In genomic region chr15:81784762-81785161, GRCm38 (mm10) we compare ENCODE assay signal across 9 mouse cellular contexts. TPM values are rescaled to one million over a fixed set of nuclear protein-coding genes. Genes with fewer than 3 reads are reported as not detected.
DNase-seq lines count a peak whose midpoint lies in the region; ATAC-seq and TF ChIP-seq lines count a peak whose summit lies in the region.
"Had no signal": no experiment of that assay in that cellular context is flagged by ENCODE, and none has a peak within 500 bp of the region (broad histone marks: within the 10 kb centered on the region; RNA-seq: fewer than 3 reads in every experiment).

No protein-coding gene starts in this region.

- no peak overlapping the region for H3K27ac ChIP-seq in heart, adult 2 months
- no peak overlapping the region for H3K27ac ChIP-seq in embryonic facial prominence, embryonic 11.5 days (replicated peaks; ENCODE audit: low read depth, low read length)
- H3K27ac ChIP-seq in forebrain, embryonic 10.5 days = no peak overlapping the region
- H3K27ac ChIP-seq: embryonic facial prominence, embryonic 12.5 days had no signal

- no peaks in the 10 kb centered on the region for H3K4me1 ChIP-seq in heart, adult 2 months (ENCODE audit: control insufficient read depth, insufficient read depth, low read length)
- H3K4me1 ChIP-seq in embryonic facial prominence, embryonic 11.5 days (ENCODE audit: control insufficient read depth, insufficient read depth, low read length) = no peaks in the 10 kb centered on the region
- no peaks in the 10 kb centered on the region for H3K4me1 ChIP-seq in forebrain, embryonic 10.5 days
- H3K4me1 ChIP-seq: embryonic facial prominence, embryonic 12.5 days had no signal

- TF ChIP-seq EP300 in heart, adult 2 months (IDR thresholded peaks at IDR 0.05; ENCODE audit: insufficient read depth, low read depth, low read length) = no peak

- H3K4me3 ChIP-seq in heart, adult 2 months = no peak overlapping the region
- H3K4me3 ChIP-seq in embryonic facial prominence, embryonic 11.5 days (ENCODE audit: low read depth, low read length) = no peak overlapping the region
- H3K4me3 ChIP-seq in forebrain, embryonic 10.5 days = no peak overlapping the region
- H3K4me3 ChIP-seq: embryonic facial prominence, embryonic 12.5 days had no signal

- no peak overlapping the region for H3K9ac ChIP-seq in heart, adult 2 months (ENCODE audit: low read depth, low read length)
- H3K9ac ChIP-seq in embryonic facial prominence, embryonic 11.5 days (replicated peaks; ENCODE audit: low read length) = no peak overlapping the region
- H3K9ac ChIP-seq: embryonic facial prominence, embryonic 12.5 days had no signal

- no peaks in the 10 kb centered on the region for H3K36me3 ChIP-seq in heart, adult 2 months (ENCODE audit: control insufficient read depth, insufficient read depth, low read length)
- peaks cover 21% of the 10 kb centered on the region for H3K36me3 ChIP-seq in embryonic facial prominence, embryonic 11.5 days (replicated peaks; ENCODE audit: control insufficient read depth, insufficient read depth, low read depth, low read length)
- peaks cover 98% of the 10 kb centered on the region for H3K36me3 ChIP-seq in forebrain, embryonic 10.5 days (replicated peaks)

- WGBS in heart, adult 2 months = 61% methylated on average over 5 of the region's 5 CpGs
- WGBS in embryonic facial prominence, embryonic 11.5 days = 69% methylated on average over 5 of the region's 5 CpGs
- 71% methylated on average over 5 of the region's 5 CpGs for WGBS in forebrain, embryonic 10.5 days

- peak; percentile 59 for TF ChIP-seq CTCF in heart, adult 2 months (IDR thresholded peaks at IDR 0.05)

- no peaks in the 10 kb centered on the region for H3K9me3 ChIP-seq in embryonic facial prominence, embryonic 11.5 days (replicated peaks; ENCODE audit: control insufficient read depth, low read length)
- H3K9me3 ChIP-seq in forebrain, embryonic 10.5 days = no peaks in the 10 kb centered on the region
- H3K9me3 ChIP-seq: embryonic facial prominence, embryonic 12.5 days had no signal

- H3K79me2 ChIP-seq in heart, adult 2 months (replicated peaks; ENCODE audit: control insufficient read depth, insufficient read depth, low read length) = no peaks in the 10 kb centered on the region

- DNase-seq in heart, adult 2 months = no peak
- no peak for DNase-seq in heart, postnatal 36 days
- peak; percentile 35 for DNase-seq in lung, postnatal 14 days
- no peak for DNase-seq in lung, postnatal 25 days (ENCODE audit: low spot score)
- DNase-seq in embryonic facial prominence, embryonic 11.5 days (ENCODE audit: low spot score) = peak; percentile 27
- peak; percentile 30 for DNase-seq in retina, postnatal 1 day
- no peak for DNase-seq in forebrain, embryonic 10.5 days (ENCODE audit: extremely low spot score, low spot score)
- no peak for DNase-seq in gastrocnemius, postnatal 4 days (ENCODE audit: low spot score in 2 of 2)

- H3K27me3 ChIP-seq in heart, adult 2 months (ENCODE audit: control insufficient read depth, insufficient read depth, low read length) = no peaks in the 10 kb centered on the region
- no peaks in the 10 kb centered on the region for H3K27me3 ChIP-seq in embryonic facial prominence, embryonic 11.5 days (ENCODE audit: control insufficient read depth, insufficient read depth, low read length)
- no peaks in the 10 kb centered on the region for H3K27me3 ChIP-seq in forebrain, embryonic 10.5 days (ENCODE audit: poor library complexity, severe bottlenecking)
- H3K27me3 ChIP-seq: embryonic facial prominence, embryonic 12.5 days had no signal

- intact Hi-C loops in heart, adult 2 months (cut with DNase I) = no loop called here
- intact Hi-C loops in heart, postnatal 36 days (cut with DNase I) = no loop called here

- no peak for TF ChIP-seq POLR2A in heart, adult 2 months (IDR thresholded peaks at IDR 0.05; ENCODE audit: insufficient read depth, low read depth, low read length)

- no peak overlapping the region for H3K4me2 ChIP-seq in embryonic facial prominence, embryonic 11.5 days (ENCODE audit: low read depth, low read length)
- H3K4me2 ChIP-seq: embryonic facial prominence, embryonic 12.5 days had no signal

- no peak for ATAC-seq in embryonic facial prominence, embryonic 11.5 days (replicated peaks; ENCODE audit: insufficient number of reproducible peaks, low FRiP score, low TSS enrichment, low read depth)

RNA-seq across cellular contexts. Expression of gene Tef, which starts 17.5 kb away (rescaled TPM):
- 100 to 1,000 TPM in 1 of 2 experiments, 10 to 100 TPM in 1; 46.7 to 127 TPM for total RNA-seq in heart, adult 2 months (2021)
- 76.7 and 100 TPM in 2 replicates for polyA plus RNA-seq in heart, adult 2 months (2012; rRNA removed)
- total RNA-seq in heart, postnatal 36 days (2021) = 100 to 1,000 TPM; 123 to 132 TPM
- polyA plus RNA-seq in embryonic facial prominence, embryonic 11.5 days (2014; fragmentation: Nextera tagmentation; extraction: Ambion mirVana) = 11.4 and 13.1 TPM in 2 replicates
- 13.5 and 13.7 TPM in 2 replicates for polyA plus RNA-seq in forebrain, embryonic 10.5 days (2016; fragmentation: Nextera tagmentation; extraction: Ambion mirVana)
- 100 to 1,000 TPM; 112 to 117 TPM for total RNA-seq in gastrocnemius, postnatal 4 days (2021)

RNA-seq across cellular contexts. Expression of gene Rangap1, which starts 39.4 kb away (rescaled TPM):
- 10 to 100 TPM; 25.7 to 27.3 TPM for total RNA-seq in heart, adult 2 months (2021)
- 14.1 and 19.1 TPM in 2 replicates for polyA plus RNA-seq in heart, adult 2 months (2012; rRNA removed)
- 10 to 100 TPM; 24.9 to 25.1 TPM for total RNA-seq in heart, postnatal 36 days (2021)
- polyA plus RNA-seq in embryonic facial prominence, embryonic 11.5 days (2014; fragmentation: Nextera tagmentation; extraction: Ambion mirVana) = 121 and 126 TPM in 2 replicates
- polyA plus RNA-seq in forebrain, embryonic 10.5 days (2016; fragmentation: Nextera tagmentation; extraction: Ambion mirVana) = 196 and 198 TPM in 2 replicates
- 10 to 100 TPM; 37.9 to 38.5 TPM for total RNA-seq in gastrocnemius, postnatal 4 days (2021)

RNA-seq across cellular contexts. Expression of gene Zc3h7b, which starts 39.9 kb away (rescaled TPM):
- 10 to 100 TPM; 65.5 to 74.9 TPM for total RNA-seq in heart, adult 2 months (2021)
- 30.9 and 35.9 TPM in 2 replicates for polyA plus RNA-seq in heart, adult 2 months (2012; rRNA removed)
- 10 to 100 TPM; 73.7 to 73.9 TPM for total RNA-seq in heart, postnatal 36 days (2021)
- 39.2 and 42.2 TPM in 2 replicates for polyA plus RNA-seq in embryonic facial prominence, embryonic 11.5 days (2014; fragmentation: Nextera tagmentation; extraction: Ambion mirVana)
- 43.4 and 44.3 TPM in 2 replicates for polyA plus RNA-seq in forebrain, embryonic 10.5 days (2016; fragmentation: Nextera tagmentation; extraction: Ambion mirVana)
- total RNA-seq in gastrocnemius, postnatal 4 days (2021) = 10 to 100 TPM; 54.8 to 54.9 TPM

Comparison
In these comparisons a context has a peak if more than half of its experiments do, and no peak if none do; other contexts are left out.
1. DNase-seq: peak in lung, postnatal 14 days (single experiment), embryonic facial prominence, embryonic 11.5 days (single experiment) and retina, postnatal 1 day (single experiment); none in heart, adult 2 months (0 of 2), heart, postnatal 36 days (0 of 2), lung, postnatal 25 days (single experiment), forebrain, embryonic 10.5 days (single experiment) and gastrocnemius, postnatal 4 days (0 of 2).